Mouse (Mus musculus) brain, embryonic 14.5 days (tissue): ENCODE data around the gene Mtfmt.

Source experiments
- CTCF ChIP-seq: fragments of 200-500 bp; IDR thresholded peaks from 2 replicates; pipeline ENCODE4 v1.5.1; 2012; ENCODE audit warnings: inconsistent platforms, mild to moderate bottlenecking, moderate library complexity, borderline replicate concordance; ENCODE audit not compliant: insufficient read depth, insufficient read length; ENCODE audit errors: extremely low read depth
- POLR2A ChIP-seq: fragments of 200-500 bp; IDR thresholded peaks from 2 replicates; pipeline ENCODE4 v1.6.1; 2012; ENCODE audit warnings: mild to moderate bottlenecking, inconsistent platforms, borderline replicate concordance; ENCODE audit not compliant: poor library complexity, insufficient read depth, insufficient read length, severe bottlenecking; ENCODE audit errors: extremely low read depth

DNA sequence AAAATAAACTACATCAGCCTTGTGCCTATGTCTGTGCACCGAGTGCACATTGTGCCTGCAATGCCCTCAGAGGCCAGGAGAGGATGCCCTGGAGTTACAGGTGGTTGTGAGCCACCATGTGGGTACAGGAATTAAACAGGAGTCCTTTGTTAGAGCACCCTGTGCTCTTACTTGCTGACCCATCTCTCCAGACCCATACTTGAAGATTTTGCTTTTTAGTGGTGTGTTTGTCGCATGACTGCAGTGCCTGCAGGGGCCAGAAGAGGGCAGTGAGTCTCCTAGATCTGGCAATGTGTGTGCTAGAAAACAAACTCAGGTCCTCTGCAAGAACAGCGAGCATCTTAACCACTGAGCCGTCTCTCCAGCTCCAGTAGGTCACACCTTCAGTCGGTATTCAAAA lies 1.4 kb upstream of the Mtfmt start:
- peak; percentile 42; the same call in 1 of the 2 replicates for TF ChIP-seq CTCF
- no peak for TF ChIP-seq POLR2A
